Mouse (Mus musculus): ENCODE measurements around the gene Dgkq. TPM values are rescaled to one million over a fixed set of nuclear protein-coding genes. Genes with fewer than 3 reads are reported as not detected.
A peak's percentile ranks its signal among the peaks of the same experiment; 100 is the strongest.

Gene Dgkq
- polyA plus RNA-seq, 1 experiment = 45.0 TPM

DNA sequence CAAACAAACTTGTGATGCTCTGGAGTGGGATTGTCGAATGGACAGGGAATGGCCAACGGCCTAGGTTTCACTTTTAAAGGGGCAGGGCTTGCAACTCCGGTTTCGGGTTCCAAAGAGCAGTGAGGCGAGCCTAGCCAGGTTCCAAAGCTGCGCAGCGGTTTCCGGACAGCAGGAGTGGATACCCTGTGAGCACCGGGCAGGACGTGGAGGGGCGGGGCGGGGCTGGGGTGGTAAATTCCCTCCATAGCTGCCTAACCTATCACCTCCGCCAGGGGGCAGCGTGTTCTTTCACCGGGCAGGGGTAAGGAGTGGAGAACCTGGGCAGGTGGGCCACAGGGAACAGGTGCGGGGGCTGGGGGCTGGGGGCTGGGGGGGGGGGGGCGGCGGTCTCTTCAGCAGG is 22.8 kb upstream of the Dgkq start, which contains the start of gene Fgfrl1:
Gene Fgfrl1 (plus strand): TSS at position 112 of the 400 bp plus-strand sequence.
- Histone ChIP-seq H3K27me3 (ENCODE audit: control insufficient read depth, insufficient read depth, low read length) (no peaks in the 10 kb centered on the region), H3K4me3 (ENCODE audit: control insufficient read depth, insufficient read depth, low read length) (peak within 1 kb of the TSS; percentile 25), H3K27ac (ENCODE audit: control insufficient read depth, insufficient read depth, low read length) (no peak within 1 kb of the TSS), H3K36me3 (ENCODE audit: control insufficient read depth, insufficient read depth, low read length) (no peaks in the 10 kb centered on the region), H3K4me1 (replicated peaks; ENCODE audit: control insufficient read depth, insufficient read depth, low read length) (peaks cover 11% of the 10 kb centered on the region)
- 7% methylated on average over 18 of the region's 18 CpGs for WGBS
- DNase-seq = peak; percentile 74
- no peak for TF ChIP-seq POLR2A (IDR thresholded peaks at IDR 0.05; ENCODE audit: control insufficient read depth, extremely low read depth, insufficient read depth, low read length, poor library complexity)
- TF ChIP-seq CTCF (IDR thresholded peaks at IDR 0.05; ENCODE audit: borderline replicate concordance, control insufficient read depth, extremely low read depth, insufficient read depth, low read length, poor library complexity) = peak; percentile 42; the same call in 1 of the 2 replicates

DNA sequence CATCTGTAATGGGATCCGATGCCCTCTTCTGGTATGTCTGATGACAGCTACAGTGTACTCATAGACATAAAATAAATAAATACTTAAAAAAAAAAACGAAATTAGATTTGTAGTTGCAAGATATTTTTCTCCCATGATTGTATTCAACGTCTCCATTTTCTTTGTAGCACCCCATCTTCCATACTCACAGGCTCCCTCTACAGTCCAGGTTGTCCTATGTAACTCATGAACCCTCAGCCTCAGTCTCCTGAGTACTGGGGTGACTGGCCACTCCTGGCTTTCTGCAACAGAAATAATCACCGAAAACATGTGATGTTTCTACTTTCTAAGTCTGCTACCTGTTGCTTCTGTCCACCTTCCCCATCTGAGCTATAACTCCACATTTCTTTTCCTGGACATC is 21.7 kb upstream of the Dgkq start:
- H3K27me3 ChIP-seq (ENCODE audit: control insufficient read depth, insufficient read depth, low read length) = no peaks in the 10 kb centered on the region
- TF ChIP-seq CTCF (IDR thresholded peaks at IDR 0.05; ENCODE audit: borderline replicate concordance, control insufficient read depth, extremely low read depth, insufficient read depth, low read length, poor library complexity) (no peak), POLR2A (IDR thresholded peaks at IDR 0.05; ENCODE audit: control insufficient read depth, extremely low read depth, insufficient read depth, low read length, poor library complexity) (no peak)
- H3K4me1 ChIP-seq (replicated peaks; ENCODE audit: control insufficient read depth, insufficient read depth, low read length) = peaks cover 11% of the 10 kb centered on the region
- no peaks in the 10 kb centered on the region for H3K36me3 ChIP-seq (ENCODE audit: control insufficient read depth, insufficient read depth, low read length)
- no peak overlapping the region for H3K4me3 ChIP-seq (ENCODE audit: control insufficient read depth, insufficient read depth, low read length)
- no peak for DNase-seq
- WGBS = 63% methylated on average over 4 of the region's 4 CpGs
- H3K27ac ChIP-seq (ENCODE audit: control insufficient read depth, insufficient read depth, low read length) = no peak overlapping the region

DNA sequence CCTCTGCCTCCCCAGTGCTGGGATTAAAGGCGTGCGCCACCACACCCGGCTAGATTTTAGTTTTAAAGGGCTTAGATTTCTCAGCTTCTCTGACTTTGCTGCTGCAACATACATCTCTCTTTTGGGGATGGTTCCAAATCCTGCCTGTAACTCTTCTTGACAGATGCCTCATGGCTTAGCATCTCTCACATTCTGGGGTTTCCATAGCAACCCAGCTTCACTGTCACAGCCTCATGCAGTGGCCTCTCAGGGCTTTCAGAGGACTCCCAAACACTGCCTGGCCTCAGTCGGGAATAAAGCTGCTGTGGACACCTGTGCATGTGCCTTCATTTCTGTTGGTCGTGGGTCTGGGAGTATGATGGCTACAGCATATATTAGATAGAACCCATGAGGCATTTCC is 19.6 kb upstream of the Dgkq start:
- 87% methylated on average over 5 of the region's 5 CpGs for WGBS
- no peak for DNase-seq
- no peaks in the 10 kb centered on the region for H3K36me3 ChIP-seq (ENCODE audit: control insufficient read depth, insufficient read depth, low read length)
- peaks cover 6% of the 10 kb centered on the region for H3K4me1 ChIP-seq (replicated peaks; ENCODE audit: control insufficient read depth, insufficient read depth, low read length)
- H3K4me3 ChIP-seq (ENCODE audit: control insufficient read depth, insufficient read depth, low read length) = no peak overlapping the region
- H3K27ac ChIP-seq (ENCODE audit: control insufficient read depth, insufficient read depth, low read length) = no peak overlapping the region
- no peaks in the 10 kb centered on the region for H3K27me3 ChIP-seq (ENCODE audit: control insufficient read depth, insufficient read depth, low read length)
- TF ChIP-seq POLR2A (IDR thresholded peaks at IDR 0.05; ENCODE audit: control insufficient read depth, extremely low read depth, insufficient read depth, low read length, poor library complexity) = no peak
- TF ChIP-seq CTCF (IDR thresholded peaks at IDR 0.05; ENCODE audit: borderline replicate concordance, control insufficient read depth, extremely low read depth, insufficient read depth, low read length, poor library complexity) = no peak

DNA sequence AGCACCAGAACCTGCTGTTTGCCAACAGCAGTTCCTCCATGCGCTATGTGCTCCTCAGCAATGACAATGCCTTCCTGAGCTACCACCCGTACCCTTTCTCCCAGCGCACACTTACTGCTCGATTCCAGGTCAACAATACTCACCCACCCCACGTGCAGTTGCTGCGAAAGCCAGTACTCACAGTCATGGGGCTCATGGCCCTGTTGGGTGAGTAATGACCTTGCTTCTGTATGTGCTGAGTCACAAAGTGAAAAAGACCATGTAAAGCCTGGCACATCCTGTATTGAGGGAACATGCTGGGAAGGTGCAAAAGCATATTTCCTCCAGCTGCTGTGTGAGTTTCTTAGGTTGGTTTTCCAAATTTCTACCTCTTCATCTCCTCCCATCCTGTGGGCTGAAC is 11.4 kb upstream of the Dgkq start:
- H3K36me3 ChIP-seq (ENCODE audit: control insufficient read depth, insufficient read depth, low read length) = no peaks in the 10 kb centered on the region
- no peaks in the 10 kb centered on the region for H3K27me3 ChIP-seq (ENCODE audit: control insufficient read depth, insufficient read depth, low read length)
- no peak overlapping the region for H3K27ac ChIP-seq (ENCODE audit: control insufficient read depth, insufficient read depth, low read length)
- no peak for DNase-seq
- 98% methylated on average over 6 of the region's 6 CpGs for WGBS
- TF ChIP-seq CTCF (IDR thresholded peaks at IDR 0.05; ENCODE audit: borderline replicate concordance, control insufficient read depth, extremely low read depth, insufficient read depth, low read length, poor library complexity) (no peak), POLR2A (IDR thresholded peaks at IDR 0.05; ENCODE audit: control insufficient read depth, extremely low read depth, insufficient read depth, low read length, poor library complexity) (no peak)
- H3K4me3 ChIP-seq (ENCODE audit: control insufficient read depth, insufficient read depth, low read length) = no peak overlapping the region
- H3K4me1 ChIP-seq (replicated peaks; ENCODE audit: control insufficient read depth, insufficient read depth, low read length) = no peaks in the 10 kb centered on the region

DNA sequence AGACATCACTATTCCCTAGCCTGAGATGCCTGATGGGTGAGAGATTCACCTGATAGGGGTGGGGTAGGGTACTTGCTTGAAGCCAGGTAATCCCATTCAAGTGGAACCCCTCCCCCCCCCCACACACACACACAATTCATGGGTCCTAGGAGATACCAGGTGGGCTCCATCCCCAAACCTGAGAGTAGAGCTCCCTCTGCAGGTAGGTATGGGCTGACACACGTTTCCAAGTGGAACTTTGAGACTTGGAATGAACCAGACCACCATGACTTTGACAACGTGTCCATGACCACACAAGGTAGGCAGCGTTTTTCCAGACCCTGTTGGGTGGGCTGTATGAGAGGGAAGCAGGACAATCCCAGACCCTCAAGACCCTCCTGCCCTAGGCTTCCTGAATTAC is 10.4 kb upstream of the Dgkq start:
- Histone ChIP-seq H3K4me1 (replicated peaks; ENCODE audit: control insufficient read depth, insufficient read depth, low read length) (no peaks in the 10 kb centered on the region), H3K27ac (ENCODE audit: control insufficient read depth, insufficient read depth, low read length) (no peak overlapping the region), H3K36me3 (ENCODE audit: control insufficient read depth, insufficient read depth, low read length) (no peaks in the 10 kb centered on the region), H3K27me3 (ENCODE audit: control insufficient read depth, insufficient read depth, low read length) (no peaks in the 10 kb centered on the region), H3K4me3 (ENCODE audit: control insufficient read depth, insufficient read depth, low read length) (no peak overlapping the region)
- 81% methylated on average over 3 of the region's 3 CpGs for WGBS
- no peak for TF ChIP-seq CTCF (IDR thresholded peaks at IDR 0.05; ENCODE audit: borderline replicate concordance, control insufficient read depth, extremely low read depth, insufficient read depth, low read length, poor library complexity)
- TF ChIP-seq POLR2A (IDR thresholded peaks at IDR 0.05; ENCODE audit: control insufficient read depth, extremely low read depth, insufficient read depth, low read length, poor library complexity) = no peak
- no peak for DNase-seq

DNA sequence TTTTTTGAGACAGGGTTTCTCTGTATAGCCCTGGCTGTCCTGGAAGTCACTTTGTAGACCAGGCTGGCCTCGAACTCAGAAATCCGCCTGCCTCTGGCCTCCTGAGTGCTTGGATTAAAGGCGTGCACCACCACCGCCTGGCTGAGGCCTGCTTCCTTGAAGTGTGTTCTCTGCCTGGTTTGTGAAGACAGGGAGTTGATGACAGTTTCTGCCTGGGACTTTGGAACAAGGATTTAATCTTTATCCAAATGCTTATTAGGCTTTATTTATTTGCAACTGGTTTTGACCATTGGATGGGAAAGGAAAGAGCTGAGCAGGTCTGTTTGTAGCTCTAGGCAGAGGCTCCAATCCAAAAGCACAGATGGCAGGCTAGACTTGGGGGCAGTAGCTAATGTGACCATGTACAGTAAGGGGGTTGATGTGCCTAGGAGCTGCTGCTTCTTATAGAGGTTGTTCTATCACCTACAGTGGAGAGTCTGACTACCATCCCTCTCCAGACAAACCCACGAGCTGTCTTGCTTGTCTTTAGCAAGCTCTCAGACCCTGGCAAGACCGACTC is 8.9 kb upstream of the Dgkq start:
- Histone ChIP-seq H3K4me3 (ENCODE audit: control insufficient read depth, insufficient read depth, low read length) (no peak overlapping the region), H3K27ac (ENCODE audit: control insufficient read depth, insufficient read depth, low read length) (no peak overlapping the region), H3K27me3 (ENCODE audit: control insufficient read depth, insufficient read depth, low read length) (no peaks in the 10 kb centered on the region), H3K36me3 (ENCODE audit: control insufficient read depth, insufficient read depth, low read length) (no peaks in the 10 kb centered on the region), H3K4me1 (replicated peaks; ENCODE audit: control insufficient read depth, insufficient read depth, low read length) (no peaks in the 10 kb centered on the region)
- DNase-seq = no peak
- TF ChIP-seq POLR2A (IDR thresholded peaks at IDR 0.05; ENCODE audit: control insufficient read depth, extremely low read depth, insufficient read depth, low read length, poor library complexity) (no peak), CTCF (IDR thresholded peaks at IDR 0.05; ENCODE audit: borderline replicate concordance, control insufficient read depth, extremely low read depth, insufficient read depth, low read length, poor library complexity) (no peak)
- 98% methylated on average over 6 of the region's 6 CpGs for WGBS

Data from thymus, adult 2 months (tissue).